Mouse (Mus musculus) megakaryocyte, embryonic 14.5 days (primary cell): ENCODE measurements around the gene Npdc1.

Experiments used
- FLI1 ChIP-seq: IDR thresholded peaks from 2 replicates; pipeline ENCODE4 v1.6.1; 2012; ENCODE audit warnings: low read length, inconsistent platforms, mixed read lengths
- GATA1 ChIP-seq: IDR thresholded peaks from 3 replicates; pipeline ENCODE4 v1.6.1; 2012; ENCODE audit warnings: mixed read lengths, low read length, inconsistent platforms, borderline replicate concordance

GRCm38 (mm10) chr2:25417426-25417825 is 18.3 kb downstream of the Npdc1 start:
- no peak for TF ChIP-seq GATA1
- no peak for TF ChIP-seq FLI1
